In genomic region chr5:140571201-140571600, GRCm38 (mm10) we compare ENCODE assay signal across 24 mouse cellular contexts. TPM values are rescaled to one million over a fixed set of nuclear protein-coding genes. Genes with fewer than 3 reads are reported as not detected.
"Had no signal": no experiment of that assay in that cellular context is flagged by ENCODE, and none has a peak within 500 bp of the region (broad histone marks: within the 10 kb centered on the region; RNA-seq: fewer than 3 reads in every experiment).

No protein-coding gene starts in this region.

- H3K4me3 ChIP-seq: layer of hippocampus, adult 2 months; liver, embryonic 13.5 days; midbrain, embryonic 12.5 days; stomach, embryonic 15.5 days had no signal

- H3K27me3 ChIP-seq: liver, embryonic 13.5 days; stomach, embryonic 15.5 days had no signal

- H3K9me3 ChIP-seq: liver, embryonic 13.5 days; midbrain, embryonic 12.5 days; stomach, embryonic 15.5 days had no signal

- H3K27ac ChIP-seq: layer of hippocampus, adult 2 months; liver, embryonic 13.5 days; midbrain, embryonic 12.5 days; stomach, embryonic 15.5 days had no signal

- H3K36me3 ChIP-seq: liver, embryonic 13.5 days; midbrain, embryonic 12.5 days; stomach, embryonic 15.5 days had no signal

- DNase-seq: liver, embryonic 13.5 days; lung, adult 2 months; retina, postnatal 1 day; right cerebral cortex, postnatal 25 days; spleen, adult 18-20 months; thymus, postnatal 25 days had no signal

- H3K4me2 ChIP-seq: liver, embryonic 13.5 days; midbrain, embryonic 12.5 days; stomach, embryonic 15.5 days had no signal

- ATAC-seq: midbrain, embryonic 16.5 days had no signal

- H3K9ac ChIP-seq: liver, embryonic 13.5 days; midbrain, embryonic 12.5 days; stomach, embryonic 15.5 days had no signal

RNA-seq across cellular contexts. Expression of gene Grifin, which starts 6.3 kb away (rescaled TPM):
- total RNA-seq: layer of hippocampus, adult 2 months; layer of hippocampus, postnatal 25 days; left cerebral cortex, adult 18-20 months; left cerebral cortex, postnatal 25 days; liver, adult 2 months; megakaryocyte-erythroid progenitor cell, adult 5-6 weeks; monocyte, adult 5-6 weeks; neutrophil, adult 5-6 weeks had no signal
- polyA plus RNA-seq: kidney, adult 2 months; kidney, embryonic 14.5 days; kidney, postnatal 0 days; large intestine, adult 2 months; limb, embryonic 11.5 days; liver, adult 2 months; lung, adult 2 months; lung, postnatal 0 days; midbrain, embryonic 12.5 days; neural tube, embryonic 11.5 days had no signal
